Mouse (Mus musculus): ENCODE data around the gene Leng1. TPM values are rescaled to one million over a fixed set of nuclear protein-coding genes. Genes with fewer than 3 reads are reported as not detected.

Leng1 gene
- polyA plus RNA-seq, 1 experiment from 2014 or later = 10.1 TPM

GRCm38 (mm10) chr7:3664524-3665214 is 971 bp downstream of the Leng1 start:
- no peak for TF ChIP-seq CTCF (IDR thresholded peaks at IDR 0.05; ENCODE audit: low read depth)
- ATAC-seq = peak; percentile 66
- Histone ChIP-seq H3K4me3 (ENCODE audit: low read depth, low read length) (peak overlapping the region; percentile 56), H3K27ac (ENCODE audit: low read depth, low read length) (peak overlapping the region; percentile 84), H3K36me3 (ENCODE audit: control insufficient read depth, insufficient read depth) (peaks cover 29% of the 10 kb centered on the region), H3K4me1 (replicated peaks; ENCODE audit: control insufficient read depth, insufficient read depth, low read length) (no peaks in the 10 kb centered on the region), H3K4me2 (replicated peaks; ENCODE audit: low read depth) (peak overlapping the region; percentile 71), H3K27me3 (replicated peaks; ENCODE audit: control insufficient read depth, insufficient read depth, low read length) (no peaks in the 10 kb centered on the region), H3K9me3 (ENCODE audit: control insufficient read depth) (no peaks in the 10 kb centered on the region), H3K9ac (ENCODE audit: low read depth, low read length) (peak overlapping the region; percentile 76)
- 24% methylated on average over 15 of the region's 15 CpGs for WGBS

GRCm38 (mm10) chr7:3658578-3658977 is 7.1 kb downstream of the Leng1 start:
- Histone ChIP-seq H3K9ac (ENCODE audit: low read depth, low read length) (no peak overlapping the region), H3K4me2 (replicated peaks; ENCODE audit: low read depth) (no peak overlapping the region), H3K4me3 (ENCODE audit: low read depth, low read length) (no peak overlapping the region), H3K27me3 (replicated peaks; ENCODE audit: control insufficient read depth, insufficient read depth, low read length) (no peaks in the 10 kb centered on the region), H3K36me3 (ENCODE audit: control insufficient read depth, insufficient read depth) (peaks cover 87% of the 10 kb centered on the region), H3K4me1 (replicated peaks; ENCODE audit: control insufficient read depth, insufficient read depth, low read length) (no peaks in the 10 kb centered on the region), H3K27ac (ENCODE audit: low read depth, low read length) (no peak overlapping the region), H3K9me3 (ENCODE audit: control insufficient read depth) (no peaks in the 10 kb centered on the region)
- no peak for ATAC-seq
- WGBS = 89% methylated on average over 14 of the region's 14 CpGs
- TF ChIP-seq CTCF (IDR thresholded peaks at IDR 0.05; ENCODE audit: low read depth) = no peak

GRCm38 (mm10) chr7:3656966-3657365 is 8.7 kb downstream of the Leng1 start:
- Histone ChIP-seq H3K4me1 (replicated peaks; ENCODE audit: control insufficient read depth, insufficient read depth, low read length) (no peaks in the 10 kb centered on the region), H3K9ac (ENCODE audit: low read depth, low read length) (no peak overlapping the region), H3K27ac (ENCODE audit: low read depth, low read length) (no peak overlapping the region), H3K4me2 (replicated peaks; ENCODE audit: low read depth) (no peak overlapping the region), H3K9me3 (ENCODE audit: control insufficient read depth) (no peaks in the 10 kb centered on the region), H3K4me3 (ENCODE audit: low read depth, low read length) (no peak overlapping the region), H3K27me3 (replicated peaks; ENCODE audit: control insufficient read depth, insufficient read depth, low read length) (no peaks in the 10 kb centered on the region), H3K36me3 (ENCODE audit: control insufficient read depth, insufficient read depth) (peaks cover 92% of the 10 kb centered on the region)
- TF ChIP-seq CTCF (IDR thresholded peaks at IDR 0.05; ENCODE audit: low read depth) = no peak
- WGBS = 83% methylated on average over 4 of the region's 4 CpGs
- no peak for ATAC-seq

GRCm38 (mm10) chr7:3646641-3647040 is 19.0 kb downstream of the Leng1 start:
- Histone ChIP-seq H3K27me3 (replicated peaks; ENCODE audit: control insufficient read depth, insufficient read depth, low read length) (no peaks in the 10 kb centered on the region), H3K4me3 (ENCODE audit: low read depth, low read length) (peak overlapping the region; percentile 78), H3K27ac (ENCODE audit: low read depth, low read length) (no peak overlapping the region), H3K4me2 (replicated peaks; ENCODE audit: low read depth) (peak overlapping the region; percentile 73), H3K9ac (ENCODE audit: low read depth, low read length) (peak overlapping the region; percentile 94), H3K36me3 (ENCODE audit: control insufficient read depth, insufficient read depth) (peaks cover 12% of the 10 kb centered on the region), H3K9me3 (ENCODE audit: control insufficient read depth) (no peaks in the 10 kb centered on the region), H3K4me1 (replicated peaks; ENCODE audit: control insufficient read depth, insufficient read depth, low read length) (peaks cover 13% of the 10 kb centered on the region; the same call in 1 of the 2 replicates)
- WGBS = 48% methylated on average over 4 of the region's 4 CpGs
- no peak for TF ChIP-seq CTCF (IDR thresholded peaks at IDR 0.05; ENCODE audit: low read depth)
- no peak for ATAC-seq

GRCm38 (mm10) chr7:3646188-3646587 is 19.5 kb downstream of the Leng1 start:
- Histone ChIP-seq H3K4me2 (replicated peaks; ENCODE audit: low read depth) (peak overlapping the region; percentile 73), H3K27me3 (replicated peaks; ENCODE audit: control insufficient read depth, insufficient read depth, low read length) (no peaks in the 10 kb centered on the region), H3K9me3 (ENCODE audit: control insufficient read depth) (no peaks in the 10 kb centered on the region), H3K27ac (ENCODE audit: low read depth, low read length) (no peak overlapping the region), H3K4me3 (ENCODE audit: low read depth, low read length) (peak overlapping the region; percentile 78), H3K4me1 (replicated peaks; ENCODE audit: control insufficient read depth, insufficient read depth, low read length) (peaks cover 13% of the 10 kb centered on the region; the same call in 1 of the 2 replicates), H3K36me3 (ENCODE audit: control insufficient read depth, insufficient read depth) (peaks cover 12% of the 10 kb centered on the region), H3K9ac (ENCODE audit: low read depth, low read length) (peak overlapping the region; percentile 94)
- TF ChIP-seq CTCF (IDR thresholded peaks at IDR 0.05; ENCODE audit: low read depth) = no peak
- ATAC-seq = no peak
- WGBS = 4% methylated on average over 9 of the region's 9 CpGs

GRCm38 (mm10) chr7:3645488-3646025 is 20.1 kb downstream of the Leng1 start:
- peak overlapping the region; percentile 78 for H3K4me3 ChIP-seq (ENCODE audit: low read depth, low read length)
- peak overlapping the region; percentile 94 for H3K9ac ChIP-seq (ENCODE audit: low read depth, low read length)
- H3K27me3 ChIP-seq (replicated peaks; ENCODE audit: control insufficient read depth, insufficient read depth, low read length) = no peaks in the 10 kb centered on the region
- H3K9me3 ChIP-seq (ENCODE audit: control insufficient read depth) = no peaks in the 10 kb centered on the region
- peak overlapping the region; percentile 94 for H3K27ac ChIP-seq (ENCODE audit: low read depth, low read length)
- under 1% methylated on average over 42 of the region's 58 CpGs for WGBS
- ATAC-seq = peak; percentile 11
- H3K4me2 ChIP-seq (replicated peaks; ENCODE audit: low read depth) = peak overlapping the region; percentile 73
- peaks cover 13% of the 10 kb centered on the region; the same call in 1 of the 2 replicates for H3K4me1 ChIP-seq (replicated peaks; ENCODE audit: control insufficient read depth, insufficient read depth, low read length)
- no peak for TF ChIP-seq CTCF (IDR thresholded peaks at IDR 0.05; ENCODE audit: low read depth)
- peaks cover 12% of the 10 kb centered on the region for H3K36me3 ChIP-seq (ENCODE audit: control insufficient read depth, insufficient read depth)

All from intestine, postnatal 0 days (tissue).